Mouse (Mus musculus): ENCODE results near the gene Gm20809. TPM values are rescaled to one million over a fixed set of nuclear protein-coding genes. Genes with fewer than 3 reads are reported as not detected.
"Not testable (repeated sequence)": the region's sequence is repeated elsewhere in the genome, so short reads cannot be mapped to it uniquely, and the experiment has no call there.

The Gm20809 gene
- not detected in 2 replicates for polyA plus RNA-seq (2012; rRNA removed)

GRCm38 (mm10) chrY:24454757-24455156, at the start of gene Gm20809:
Gene Gm20809 (plus strand): TSS chrY:24455057.
- H3K4me1 ChIP-seq (ENCODE audit: control insufficient read depth, insufficient read depth, low read length); DNase-seq; H3K4me3 ChIP-seq (replicated peaks; ENCODE audit: extremely low read depth, low read depth, low read length): not testable (repeated sequence)
- WGBS, result no CpG with 5 or more reads among the region's 3 CpGs
